Mouse (Mus musculus) hindbrain, embryonic 13.5 days (tissue): ENCODE results near the gene Dnmt3b. TPM values are rescaled to one million over a fixed set of nuclear protein-coding genes. Genes with fewer than 3 reads are reported as not detected.

Experiments
- ATAC-seq: fragments of 200-750 bp; cut with Nextera tagmentation; 2 replicates; pipeline ENCODE4 v1.8.0; 2017; ENCODE audit warnings: moderate TSS enrichment; ENCODE audit not compliant: low FRiP score
- H3K27ac ChIP-seq: fragments of 300-500 bp; sonication (generic); 2 replicates; pipeline ENCODE4 v1.5.1; 2015; ENCODE audit warnings: inconsistent platforms, mild to moderate bottlenecking, moderate library complexity
- H3K27me3 ChIP-seq: fragments of 300-500 bp; sonication (generic); 2 replicates; pipeline ENCODE4 v1.6.1; 2015; ENCODE audit warnings: mild to moderate bottlenecking, inconsistent platforms
- H3K36me3 ChIP-seq: fragments of 300-500 bp; sonication (generic); 2 replicates; pipeline ENCODE4 v1.6.1; 2015; ENCODE audit warnings: mild to moderate bottlenecking, inconsistent platforms
- H3K4me1 ChIP-seq: fragments of 300-500 bp; sonication (generic); replicated peaks from 2 replicates; pipeline ENCODE4 v1.6.1; 2015; ENCODE audit warnings: inconsistent platforms
- H3K4me2 ChIP-seq: fragments of 300-500 bp; sonication (generic); 2 replicates; pipeline ENCODE4 v1.6.1; 2015; ENCODE audit warnings: inconsistent platforms, mild to moderate bottlenecking, moderate library complexity
- H3K4me3 ChIP-seq: fragments of 300-500 bp; sonication (generic); 2 replicates; pipeline ENCODE4 v1.5.1; 2015; ENCODE audit warnings: mild to moderate bottlenecking, inconsistent platforms
- H3K9ac ChIP-seq: fragments of 300-500 bp; sonication (generic); 2 replicates; pipeline ENCODE4 v1.6.1; 2015; ENCODE audit warnings: mild to moderate bottlenecking, inconsistent platforms
- H3K9me3 ChIP-seq: fragments of 300-500 bp; sonication (generic); 2 replicates; pipeline ENCODE4 v1.6.1; 2016; ENCODE audit warnings: inconsistent platforms
- WGBS: fragments of 180-500 bp; shearing (Covaris S2); methylation state at CpG from one replicate; pipeline ENCODE4 v1.1.7; 2015; 5-methylcytosine and 5-hydroxymethylcytosine counted together
- polyA plus RNA-seq: library from polyadenylated mRNA; unstranded; fragments of >200 nt; fragmentation: Nextera tagmentation; extraction: Ambion mirVana; gene quantifications from 2 replicates; pipeline ENCODE4 v1.2.1, GENCODE M21; 2015

Gene Dnmt3b
- polyA plus RNA-seq, 1 experiment from 2014 or later: 4.4 TPM

DNA sequence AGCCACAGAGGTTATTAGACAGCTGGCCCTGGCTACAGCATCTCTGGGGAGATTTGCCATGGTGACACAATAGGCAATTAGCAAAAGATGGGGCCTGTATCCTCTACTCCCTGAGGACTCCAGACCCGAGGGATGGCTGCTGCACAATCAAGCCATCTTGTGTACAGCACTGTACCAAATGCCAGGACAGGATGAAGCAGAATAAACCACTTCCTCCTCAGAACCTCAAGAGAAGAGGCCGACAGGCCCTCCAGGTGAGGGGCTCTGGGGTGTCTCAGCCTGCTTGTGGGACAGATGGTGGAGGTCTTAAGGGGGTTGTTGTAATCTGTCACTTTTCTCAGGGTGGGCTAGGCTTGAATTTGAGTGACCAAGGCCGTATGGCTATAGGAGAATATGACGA lies 84.8 kb downstream of the Dnmt3b start:
- no peak overlapping the region for H3K4me3 ChIP-seq
- no peak overlapping the region for H3K9ac ChIP-seq
- ATAC-seq: no peak
- WGBS: 80% methylated on average over 4 of the region's 4 CpGs
- no peaks in the 10 kb centered on the region for H3K36me3 ChIP-seq
- H3K4me1 ChIP-seq: no peaks in the 10 kb centered on the region
- no peaks in the 10 kb centered on the region for H3K9me3 ChIP-seq
- no peaks in the 10 kb centered on the region for H3K27me3 ChIP-seq
- H3K4me2 ChIP-seq: no peak overlapping the region
- no peak overlapping the region for H3K27ac ChIP-seq

Other genes with a start within 250 kb of the Dnmt3b start
- not detected in 2 replicates for gene 4930404H24Rik, start 156.7 kb upstream of the Dnmt3b start, polyA plus RNA-seq
- 42.4 and 43.8 TPM in 2 replicates for gene Nol4l, start 119.5 kb upstream of the Dnmt3b start, polyA plus RNA-seq
- 88.3 and 88.8 TPM in 2 replicates for gene Commd7, start 16.7 kb upstream of the Dnmt3b start, polyA plus RNA-seq
- 0.09 TPM in 1 of 2 replicates, not detected in the other for gene Dnmt3c, start 47.2 kb downstream of the Dnmt3b start, polyA plus RNA-seq
- gene Mapre1, start 91.8 kb downstream of the Dnmt3b start, polyA plus RNA-seq: 430 and 438 TPM in 2 replicates
- gene Efcab8, start 130.5 kb downstream of the Dnmt3b start, polyA plus RNA-seq: not detected in 2 replicates
- gene Sun5, start 221.6 kb downstream of the Dnmt3b start, polyA plus RNA-seq: not detected in 2 replicates
- not detected in 2 replicates for gene Bpifb2, start 225.6 kb downstream of the Dnmt3b start, polyA plus RNA-seq